Mouse (Mus musculus) E14TG2a.4 (cell line): ENCODE data around the gene Ets1.

ENCODE experiments used
- CTCF ChIP-seq: conservative IDR thresholded peaks from 2 replicates; pipeline ENCODE4 v1.5.1; 2014; ENCODE audit warnings: low read length
- NANOG ChIP-seq: IDR thresholded peaks from 2 replicates; pipeline ENCODE4 v1.6.1; 2014; ENCODE audit warnings: borderline replicate concordance, low read length, mixed read lengths

DNA sequence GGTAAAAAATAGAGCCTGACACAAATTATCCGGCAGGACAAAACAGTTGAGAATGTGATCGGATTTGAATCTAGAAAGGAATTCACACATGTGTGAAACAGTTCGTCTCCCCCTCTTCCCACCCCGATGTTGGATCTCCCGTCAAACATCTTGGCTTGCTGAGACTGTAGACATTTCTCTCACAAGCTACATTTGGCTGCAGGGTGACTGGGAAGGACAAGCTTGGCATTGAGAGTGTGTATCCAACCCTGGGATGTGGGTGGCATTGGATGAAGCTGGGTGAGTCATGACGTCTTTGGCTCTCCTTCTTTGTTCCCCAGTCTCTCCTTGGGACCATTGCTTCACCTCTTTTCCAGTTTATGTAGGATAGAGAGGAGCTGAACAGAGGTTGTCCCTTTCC lies 16.4 kb upstream of the Ets1 start:
- no peak for TF ChIP-seq CTCF
- TF ChIP-seq NANOG, result no peak
